Mouse (Mus musculus) left cerebral cortex, postnatal 4 days (tissue): ENCODE data around the gene Igsf8. TPM values are rescaled to one million over a fixed set of nuclear protein-coding genes. Genes with fewer than 3 reads are reported as not detected.

Experiments used
- DNase-seq: peaks from one replicate; pipeline ENCODE4 v3.0.0-alpha.2; 2022
- intact Hi-C: fragments of 180-260 bp; cut with DNase I; formaldehyde crosslinking; loops from one replicate; pipeline ENCODE4 v1.15.1; 2025
- total RNA-seq, 2 experiments: library from RNA; stranded (reverse); gene quantifications; 2 replicates each; pipeline ENCODE4 v1.2.3; 2021

Igsf8 gene
- total RNA-seq, 2 experiments from 2014 or later: 157 to 165 TPM

DNA sequence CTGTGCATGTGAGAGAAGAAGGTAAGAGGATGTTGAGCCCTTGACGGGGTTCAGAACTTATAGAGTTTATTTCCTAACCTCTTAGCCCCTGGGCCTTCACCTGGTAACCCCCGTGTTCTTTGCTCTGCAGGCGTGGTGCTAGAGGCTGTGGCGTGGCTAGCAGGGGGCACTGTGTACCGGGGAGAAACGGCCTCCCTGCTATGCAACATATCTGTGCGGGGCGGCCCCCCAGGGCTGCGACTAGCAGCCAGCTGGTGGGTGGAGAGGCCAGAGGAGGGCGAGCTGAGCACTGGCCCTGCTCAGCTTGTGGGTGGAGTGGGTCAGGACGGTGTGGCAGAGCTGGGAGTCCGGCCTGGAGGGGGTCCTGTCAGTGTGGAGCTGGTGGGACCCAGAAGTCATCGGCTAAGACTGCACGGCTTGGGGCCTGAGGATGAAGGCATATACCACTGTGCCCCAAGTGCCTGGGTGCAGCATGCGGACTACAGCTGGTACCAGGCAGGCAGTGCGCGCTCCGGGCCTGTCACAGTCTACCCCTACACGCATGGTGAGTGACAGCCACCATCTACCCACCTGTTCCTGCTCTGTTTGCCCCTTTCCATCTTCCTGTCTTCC is 57.1 kb downstream of the Igsf8 start:
- no peak for DNase-seq
- intact Hi-C loops: loop anchor here (10.0 kb wide), 1 partner anchor 194 kb away; the partner anchor contains the start of gene Pex19

DNA sequence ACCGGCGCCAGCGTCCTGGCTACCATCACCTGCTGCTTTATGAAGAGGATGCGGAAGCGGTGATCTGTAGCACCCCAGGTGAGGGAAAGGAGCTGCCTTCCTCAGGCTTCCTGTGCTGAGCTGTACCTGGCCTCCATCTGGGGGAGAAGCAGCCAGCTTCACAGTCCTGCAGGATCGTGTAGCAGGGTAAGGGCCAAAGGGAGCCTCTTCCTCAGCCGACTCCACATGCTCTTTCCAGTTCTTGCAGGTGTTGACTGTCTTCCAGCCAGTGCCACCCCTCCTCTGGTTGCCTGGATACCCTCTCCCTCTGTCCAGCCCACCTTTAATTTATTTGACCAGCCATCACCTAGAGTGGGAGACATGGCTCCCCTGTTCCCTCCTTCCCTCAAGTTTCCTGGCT is 57.9 kb downstream of the Igsf8 start:
- intact Hi-C loops: loop anchor here (10.0 kb wide), 1 partner anchor 195 kb away; the partner anchor contains the start of gene Pex19

DNA sequence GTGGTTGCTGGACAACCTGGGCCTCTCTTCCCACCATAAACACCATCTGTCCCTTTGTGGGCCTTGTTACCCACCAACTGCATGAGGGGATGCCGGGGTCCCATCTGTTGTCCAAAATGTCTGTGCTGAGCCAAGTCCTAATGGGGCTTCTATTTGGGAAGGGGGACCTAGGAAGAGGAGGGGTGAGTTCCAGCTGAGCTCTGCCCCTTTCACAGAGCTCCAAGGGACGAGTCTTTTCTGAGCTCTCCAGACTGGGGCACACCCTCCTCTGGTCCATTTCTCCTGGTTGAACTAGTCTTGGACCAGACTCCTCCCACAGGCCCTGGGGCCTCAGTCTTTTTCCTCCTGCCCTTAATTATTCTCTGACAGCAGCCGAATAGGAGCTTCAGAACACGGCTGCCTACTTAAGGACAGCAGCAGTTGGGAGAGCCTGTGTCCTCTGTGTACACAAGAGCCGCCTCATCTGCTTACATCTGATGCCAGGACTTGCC is 58.5 kb downstream of the Igsf8 start:
- intact Hi-C loops: loop anchor here (10.0 kb wide), 1 partner anchor 195 kb away; the partner anchor contains the start of gene Pex19

More for the DNA sequence above, 57.9 kb downstream of the Igsf8 start:
- no peak for DNase-seq

DNA sequence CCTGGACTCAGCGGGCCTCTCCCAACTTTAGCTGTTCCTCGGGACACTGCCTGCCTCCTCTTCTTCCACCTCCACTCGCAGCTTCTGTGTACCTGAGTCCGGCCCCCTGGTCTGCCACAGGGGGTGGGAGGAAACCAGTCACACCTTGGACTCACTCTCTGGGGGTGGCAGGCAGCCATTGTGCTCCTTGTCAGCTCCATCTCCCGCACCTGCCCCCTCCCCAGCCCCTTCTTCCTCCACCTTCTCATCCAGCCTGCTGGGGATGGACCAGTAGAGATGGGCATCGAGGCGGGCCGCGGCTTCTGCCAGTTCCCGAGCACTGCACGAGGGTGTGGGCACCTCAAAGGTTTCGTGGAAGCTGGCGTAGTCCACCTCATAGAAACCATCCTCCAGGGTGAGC is 61.3 kb downstream of the Igsf8 start:
- DNase-seq: no peak
- intact Hi-C loops: no loop called here

More for the DNA sequence above, 58.5 kb downstream of the Igsf8 start:
- peak; percentile 63 for DNase-seq

DNA sequence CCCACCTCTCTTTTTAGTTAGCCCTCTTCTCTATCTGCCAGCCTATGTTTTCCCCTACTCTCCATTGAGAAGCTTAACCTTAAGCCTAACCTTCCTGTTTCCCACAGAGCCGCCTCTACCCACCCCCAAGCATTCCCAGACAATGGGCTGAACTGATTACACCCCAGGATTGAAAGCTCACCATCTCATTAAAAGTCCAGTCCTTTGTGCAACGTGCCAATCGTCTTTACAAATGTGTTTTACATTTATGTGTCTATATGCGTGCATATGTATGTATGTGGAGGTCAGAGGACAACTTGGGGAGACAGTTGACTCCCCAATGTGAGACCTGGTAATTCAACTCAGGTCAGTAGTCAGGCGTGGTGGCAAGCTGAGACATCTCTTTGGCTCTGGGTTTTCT is 61.9 kb downstream of the Igsf8 start:
- intact Hi-C loops: no loop called here
- no peak for DNase-seq

DNA sequence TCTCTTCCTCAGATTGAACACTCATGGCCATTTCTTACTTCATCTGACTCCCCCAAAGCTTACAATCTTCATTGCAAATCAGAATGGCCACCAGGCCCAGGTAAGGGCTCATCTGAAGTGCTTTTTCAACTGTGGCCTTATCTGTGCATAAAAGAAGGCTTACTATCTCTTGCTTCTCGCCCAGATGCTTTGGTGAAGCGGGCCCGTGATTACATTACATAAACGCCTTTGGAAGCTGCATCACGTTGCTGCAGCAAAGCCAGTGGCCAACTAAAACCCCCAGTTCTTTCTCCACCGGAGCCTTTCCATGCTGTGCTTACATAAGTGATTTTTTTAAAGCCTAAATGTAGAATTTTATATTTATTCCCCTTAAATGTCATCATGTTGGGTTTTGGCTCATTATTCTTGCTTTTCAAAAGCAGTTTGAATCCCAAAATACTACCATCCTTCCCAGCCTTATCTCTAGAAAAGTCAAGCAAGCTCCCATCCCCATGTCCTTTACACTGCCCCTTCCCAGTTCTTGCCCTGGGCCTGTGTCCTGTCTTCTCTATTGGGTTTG is 62.4 kb downstream of the Igsf8 start:
- intact Hi-C loops: no loop called here
- no peak for DNase-seq

DNA sequence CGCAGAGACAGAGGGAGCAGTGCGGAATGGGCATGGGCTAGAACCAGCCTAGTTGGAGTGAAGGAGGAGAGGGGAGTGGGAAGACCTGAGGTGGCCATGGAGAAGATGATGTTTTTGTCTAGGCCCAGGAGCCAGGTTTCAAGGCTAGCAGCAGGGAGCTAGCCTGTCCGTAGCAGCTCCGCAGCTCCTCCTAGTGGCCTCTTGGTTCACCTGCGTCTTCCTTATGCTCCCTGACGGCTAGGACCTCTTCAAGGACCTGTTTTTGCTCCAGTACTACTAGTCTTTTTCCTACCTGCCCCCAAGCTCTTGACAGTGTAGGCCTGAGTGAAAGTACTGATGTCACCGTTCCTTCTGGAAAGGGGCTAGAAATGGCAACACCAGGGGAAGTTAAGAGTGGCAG is 63.3 kb downstream of the Igsf8 start:
- intact Hi-C loops: no loop called here
- peak; percentile 81 for DNase-seq

DNA sequence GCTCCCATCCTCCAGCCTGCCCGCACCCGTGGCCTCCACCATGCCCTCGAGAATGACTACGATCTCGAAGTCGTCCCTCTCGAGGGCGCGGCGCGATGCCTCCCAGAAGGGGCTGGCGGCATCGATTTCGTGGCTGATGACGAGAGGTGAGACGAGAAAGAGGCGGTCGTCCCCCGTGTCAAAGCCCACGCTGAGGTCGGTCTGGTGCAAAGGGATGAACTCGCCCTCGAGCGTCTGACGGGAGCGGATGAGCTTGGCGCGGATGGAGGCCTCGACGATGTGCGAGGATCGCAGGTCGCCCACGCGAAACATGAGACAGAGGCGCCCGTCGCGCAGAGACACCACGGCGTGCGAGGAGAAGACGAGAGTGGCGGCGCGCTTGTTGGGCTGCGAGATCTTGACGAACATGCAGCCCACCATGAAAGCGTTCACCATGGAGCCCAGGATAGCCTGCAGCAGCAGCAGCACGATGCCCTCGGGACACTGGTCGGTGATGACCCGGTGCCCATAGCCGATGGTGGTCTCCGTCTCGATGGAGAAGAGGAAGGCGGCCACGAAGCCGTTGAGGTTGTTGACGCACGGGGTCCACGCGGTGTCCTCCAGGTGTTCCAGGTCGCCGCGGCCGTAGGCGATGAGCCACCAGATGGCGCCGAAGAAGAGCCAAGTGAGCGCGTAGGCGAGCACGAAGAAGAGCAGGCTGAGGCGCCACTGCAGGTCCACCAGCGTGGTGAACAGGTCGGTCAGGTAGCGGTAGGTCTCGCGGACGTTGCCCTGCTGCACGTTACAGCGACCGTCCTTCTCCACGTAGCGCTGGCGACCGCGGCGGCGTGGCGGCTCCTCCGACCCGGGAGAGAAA is 64.5 kb downstream of the Igsf8 start:
- peak; percentile 75 for DNase-seq
- intact Hi-C loops: no loop called here

DNA sequence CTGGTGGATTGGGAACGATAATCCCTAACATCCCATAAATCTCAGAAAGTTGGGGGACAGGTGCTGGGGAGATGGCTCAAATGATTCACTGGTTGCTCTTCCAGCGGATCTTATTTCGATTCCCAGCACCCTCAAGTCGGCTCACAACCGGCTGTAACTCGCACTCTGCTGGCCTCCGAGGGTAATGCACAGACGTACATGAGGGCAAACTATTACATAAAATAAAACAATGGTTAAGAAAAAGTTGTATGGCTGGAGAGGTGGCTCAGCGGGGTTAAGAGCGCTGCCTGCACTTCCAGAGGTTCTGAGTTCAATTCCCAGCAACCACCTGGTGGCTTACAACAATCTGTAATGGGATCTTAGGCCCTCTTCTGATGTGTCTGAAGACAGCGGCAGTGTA is 65.2 kb downstream of the Igsf8 start:
- no peak for DNase-seq
- intact Hi-C loops: no loop called here

DNA sequence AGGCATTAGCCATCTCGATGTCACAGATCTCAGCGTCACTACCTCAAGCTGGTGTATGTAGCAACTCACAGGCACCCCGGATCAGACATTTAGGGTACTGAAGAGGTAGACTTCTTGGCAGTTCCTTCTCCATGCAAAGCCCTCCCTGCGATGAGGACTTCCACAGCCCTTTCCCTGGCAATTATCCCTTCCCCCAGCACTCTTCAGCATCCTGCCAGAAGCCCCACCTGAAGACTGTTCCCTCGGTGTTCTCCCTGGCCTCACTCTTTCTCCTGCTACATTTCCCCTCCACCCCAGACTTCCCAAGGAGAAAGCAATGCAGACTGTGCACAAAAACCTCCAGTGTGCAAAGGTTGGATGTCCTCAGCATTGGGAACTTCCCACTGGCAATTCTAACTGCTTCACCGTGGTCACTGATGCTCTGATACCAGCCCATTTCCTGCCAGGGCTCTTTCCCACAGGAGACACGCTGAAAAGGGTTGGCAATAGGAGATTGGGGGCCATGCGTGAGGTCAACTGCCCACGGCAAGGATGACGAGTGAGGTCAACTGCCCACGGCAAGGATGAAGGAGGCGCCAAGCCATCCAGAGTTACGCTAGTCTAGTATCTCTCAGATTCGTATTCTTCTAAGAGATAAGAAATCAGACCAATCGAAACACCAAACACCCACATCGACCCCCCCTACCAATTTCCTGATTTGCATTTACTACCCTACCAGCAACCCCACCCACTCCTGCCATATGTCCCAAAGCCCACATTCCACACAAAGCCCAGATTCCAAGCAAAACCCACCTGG is 66.0 kb downstream of the Igsf8 start:
- no peak for DNase-seq
- intact Hi-C loops: no loop called here

DNA sequence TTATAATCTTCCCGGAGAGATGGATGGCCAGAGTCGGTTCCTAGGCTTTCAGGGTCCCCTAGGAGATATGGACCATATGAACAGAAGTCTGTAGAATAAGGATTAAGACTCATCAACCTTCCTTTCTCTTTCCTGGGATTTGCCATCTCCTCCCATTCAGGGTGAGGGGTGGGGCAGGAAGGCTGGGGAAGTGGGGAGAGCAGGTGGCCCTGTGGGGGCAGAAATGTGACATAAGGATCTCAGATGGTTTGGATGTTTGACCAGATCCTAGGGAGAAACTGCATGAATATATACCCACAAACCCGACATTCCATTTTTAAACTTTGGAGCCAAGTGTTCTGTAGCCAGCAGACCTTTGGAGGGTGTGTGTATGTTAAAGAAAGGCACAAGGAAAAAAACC is 66.6 kb downstream of the Igsf8 start:
- DNase-seq: no peak
- intact Hi-C loops: no loop called here

DNA sequence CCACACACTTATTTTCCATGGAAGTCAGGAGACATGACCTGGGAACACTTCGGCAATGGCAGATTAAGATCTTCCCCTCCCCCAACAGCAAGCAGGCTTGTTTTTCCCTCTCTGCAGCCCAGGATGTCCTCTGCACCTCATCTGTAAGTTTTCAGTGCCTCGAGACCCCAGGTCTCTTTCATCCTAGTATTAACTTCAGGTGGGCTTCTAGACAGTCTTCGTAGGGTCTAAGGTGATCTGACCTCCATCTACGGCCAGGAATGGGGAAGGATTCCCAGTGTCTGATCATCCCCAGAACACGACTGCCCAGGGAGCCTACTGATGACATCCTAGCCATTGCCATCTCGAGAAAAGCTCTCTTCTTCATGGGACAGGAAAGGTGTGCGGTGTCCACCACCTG is 67.0 kb downstream of the Igsf8 start:
- intact Hi-C loops: no loop called here
- no peak for DNase-seq

DNA sequence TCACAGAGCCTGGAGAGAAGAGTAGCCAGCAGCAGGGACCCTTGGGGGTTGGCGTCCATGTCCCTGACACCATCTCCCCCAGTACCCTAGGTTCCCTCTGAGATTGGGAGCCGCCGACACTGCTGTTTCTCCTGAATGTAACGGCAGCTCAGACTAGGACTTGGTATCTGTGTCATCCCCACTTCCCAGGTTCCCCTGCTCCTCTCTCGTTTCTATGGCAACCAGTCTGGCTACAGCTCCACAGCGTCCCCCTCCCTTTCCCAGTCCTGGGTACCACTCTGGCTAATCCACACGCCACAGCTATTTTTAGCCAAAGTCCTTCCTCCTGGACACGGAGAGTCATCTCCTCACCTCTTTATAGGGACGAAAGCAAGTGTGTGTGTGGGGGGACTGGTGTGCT is 67.7 kb downstream of the Igsf8 start, which contains the start of gene Kcnj9:
Kcnj9 (minus strand) TSS at position 188 of the 400 bp plus-strand sequence.
- intact Hi-C loops: no loop called here
- DNase-seq: peak; percentile 71

DNA sequence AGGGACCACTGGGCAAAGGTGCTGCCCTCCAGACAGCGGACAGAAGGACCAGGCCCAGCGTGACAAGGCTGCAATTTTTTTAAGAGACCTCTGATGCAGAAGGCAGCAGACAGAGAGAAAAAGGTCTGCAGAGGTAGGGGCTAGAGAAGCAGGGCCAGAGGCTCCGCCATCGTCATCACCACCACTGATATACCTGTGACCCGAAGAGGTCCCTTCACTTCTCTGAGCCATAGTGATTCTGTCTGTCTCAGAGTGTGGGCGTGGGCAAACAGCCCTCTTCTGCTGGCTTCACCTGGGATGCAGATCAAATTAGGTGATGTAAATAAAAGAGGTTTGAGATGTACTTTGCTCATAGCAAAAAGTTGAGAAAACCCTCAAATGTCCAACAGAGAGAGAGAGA is 68.2 kb downstream of the Igsf8 start:
- intact Hi-C loops: no loop called here
- DNase-seq: no peak

DNA sequence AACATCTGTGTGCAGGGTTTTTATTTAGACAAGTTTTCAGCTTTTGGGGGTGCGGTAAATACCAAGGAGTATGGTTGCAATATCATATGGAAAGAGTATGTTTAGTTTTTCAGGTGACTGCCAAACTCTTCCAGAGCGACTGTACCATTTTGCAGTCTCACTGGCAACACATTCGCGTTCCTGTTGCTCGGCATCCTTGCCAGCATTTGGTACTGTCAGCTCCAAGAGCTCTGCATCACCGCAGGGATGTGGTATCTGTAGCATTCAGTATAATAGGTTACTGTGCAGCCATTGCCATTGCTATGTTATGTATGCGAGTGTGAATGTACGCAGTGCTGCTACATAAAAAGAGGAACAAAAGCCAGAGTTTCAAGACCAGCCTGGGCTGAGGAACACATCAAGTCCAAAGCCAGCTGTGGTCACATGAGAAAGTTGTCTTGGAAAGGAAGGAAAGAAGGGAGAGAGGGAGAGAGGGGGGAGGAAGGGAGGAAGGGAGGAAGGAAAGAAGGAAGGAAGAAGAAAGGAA is 70.0 kb downstream of the Igsf8 start:
- DNase-seq: no peak
- intact Hi-C loops: no loop called here

DNA sequence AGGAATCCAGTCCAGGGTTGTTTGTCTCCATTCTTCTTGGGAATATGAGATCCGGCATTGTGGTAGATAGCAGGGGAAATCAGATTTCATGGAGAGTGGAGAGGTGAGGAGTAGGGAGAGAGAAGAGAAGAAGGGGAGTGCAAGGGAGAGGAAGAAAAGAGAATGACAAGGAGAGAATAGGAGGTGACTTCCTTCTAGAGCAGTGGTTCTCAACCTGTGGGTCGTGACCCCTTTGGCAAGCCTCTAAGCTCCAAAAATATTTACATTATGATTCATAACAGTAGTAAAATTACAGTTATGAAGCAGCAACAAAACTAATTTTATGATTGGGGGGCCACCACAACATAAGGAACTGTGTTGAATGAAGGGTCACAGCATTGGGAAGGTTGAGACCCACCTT is 71.5 kb downstream of the Igsf8 start:
- DNase-seq: no peak
- intact Hi-C loops: no loop called here

DNA sequence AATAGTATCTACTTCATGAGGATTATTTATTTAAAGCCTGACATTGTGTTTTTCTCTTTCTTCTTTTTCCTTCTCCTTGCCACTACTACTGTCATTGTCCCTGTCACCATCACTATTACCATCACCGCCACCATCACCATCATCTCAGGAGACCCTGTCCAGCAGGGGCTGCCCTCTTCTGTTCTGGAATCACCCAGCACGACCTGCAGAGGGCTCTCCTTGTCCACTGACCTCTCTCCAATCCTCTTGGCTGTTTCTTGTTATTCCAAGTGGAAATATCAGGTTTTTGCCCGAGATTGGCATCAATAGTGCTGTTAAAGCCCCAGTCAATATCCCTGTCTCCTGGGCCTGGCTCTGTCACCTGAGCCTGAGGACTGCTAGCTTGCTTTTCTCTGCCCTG is 72.1 kb downstream of the Igsf8 start:
- intact Hi-C loops: no loop called here
- DNase-seq: no peak

DNA sequence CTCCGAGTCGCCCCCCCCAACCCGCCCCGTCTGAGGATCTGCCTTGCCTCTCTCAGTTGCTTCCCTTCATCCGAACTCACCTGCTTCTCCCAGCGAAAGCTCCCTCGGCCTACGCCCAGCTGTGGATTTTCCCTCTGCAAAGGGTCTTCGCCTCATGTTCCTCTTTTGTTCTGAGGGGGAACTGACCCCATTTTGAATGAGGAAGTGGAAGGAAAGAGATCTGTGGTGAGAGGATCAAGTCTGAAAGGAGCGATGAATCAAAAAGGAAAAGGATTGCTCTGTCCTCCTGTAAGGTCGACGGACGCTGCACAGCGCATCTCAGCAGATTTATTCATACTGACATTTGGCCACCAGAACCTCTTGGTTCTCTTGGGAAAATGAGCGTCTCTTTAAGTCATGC is 74.4 kb downstream of the Igsf8 start:
- no peak for DNase-seq
- intact Hi-C loops: no loop called here

DNA sequence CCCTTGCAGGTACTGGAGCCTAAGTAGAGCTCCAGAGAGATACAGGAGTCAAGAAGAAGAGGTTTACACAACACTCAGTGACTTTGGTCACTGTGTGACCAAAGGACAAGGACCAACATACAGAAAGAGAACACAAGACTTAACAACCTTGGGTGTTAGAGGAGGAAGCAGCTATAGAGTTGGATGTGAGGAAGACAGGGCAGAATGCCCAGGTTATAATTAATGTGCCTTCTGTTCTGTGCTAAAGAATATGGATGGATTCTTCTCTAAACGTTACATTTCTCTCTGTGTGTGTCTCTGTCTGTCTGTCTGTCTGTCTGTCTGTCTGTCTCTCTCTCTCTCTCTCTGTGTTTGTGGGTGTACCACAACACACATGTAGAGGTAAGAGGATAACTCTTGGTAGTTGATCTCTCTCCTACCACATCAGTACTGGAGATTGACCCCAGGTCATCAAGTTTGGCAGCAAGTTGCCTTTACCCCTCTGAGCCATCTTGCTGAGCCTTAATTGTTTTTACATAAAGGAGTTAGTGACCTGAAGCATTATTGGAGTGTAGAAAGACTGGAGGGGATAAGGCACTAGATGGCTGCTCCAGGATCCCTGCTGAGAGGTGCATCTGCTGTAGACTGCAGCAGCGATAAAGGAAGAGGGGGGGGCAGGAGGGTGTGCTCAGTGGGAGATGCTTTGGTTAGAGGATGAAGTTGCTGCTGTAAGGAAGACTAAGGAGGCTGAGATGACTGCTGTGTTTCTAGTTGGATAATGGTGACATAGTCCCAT is 76.2 kb downstream of the Igsf8 start:
- intact Hi-C loops: no loop called here
- no peak for DNase-seq
